Mouse (Mus musculus) bone marrow macrophage, adult 2 months (primary cell): ENCODE results near the gene Hpgd.

Experiments used
- CTCF ChIP-seq: IDR thresholded peaks from 2 replicates; pipeline ENCODE4 v1.5.1; 2012; ENCODE audit warnings: low read depth, mild to moderate bottlenecking, low read length, moderate library complexity
- POLR2A ChIP-seq: IDR thresholded peaks from 2 replicates; pipeline ENCODE4 v1.6.1; 2012; ENCODE audit warnings: mild to moderate bottlenecking, low read depth, low read length, borderline replicate concordance

- TF ChIP-seq CTCF: no peak
- no peak for TF ChIP-seq POLR2A
These were observed 6.9 kb upstream of the Hpgd start for GRCm38 (mm10) chr8:56287370-56288072.
